Mouse (Mus musculus) lung, adult 10 weeks (tissue): Measurements from ENCODE around the gene Fbxl5. TPM values are rescaled to one million over a fixed set of nuclear protein-coding genes. Genes with fewer than 3 reads are reported as not detected.

ENCODE experiments used
- polyA plus RNA-seq: library from polyadenylated mRNA; stranded (reverse); fragments of 350-450 nt; fragmentation: Illumina TruSeq; extraction: RNeasy Lipid Tissue Mini Kit (QIAGEN cat#74804); gene quantifications from one replicate; pipeline ENCODE4 v1.2.3, GENCODE M21; 2014; ENCODE audit warnings: low read depth, low replicate concordance; ENCODE audit not compliant: insufficient read depth

Fbxl5 gene
- 47.8 TPM for polyA plus RNA-seq

GRCm38 (mm10) chr5:43821538-43821937, at the start of gene Fbxl5:
Gene Fbxl5, minus strand, starts transcription at chr5:43821638.

GRCm38 (mm10) chr5:43868253-43868652, 46.8 kb upstream of the Fbxl5 start, which contains the start of gene Cd38:
Gene Cd38, plus strand, starts transcription at chr5:43868553.

GRCm38 (mm10) chr5:43818695-43819094, 2.7 kb downstream of the Fbxl5 start, which contains the start of gene Bst1:
Gene Bst1, plus strand, starts transcription at chr5:43818885.

Other genes starting within 250 kb of the Fbxl5 start
- 4.8 TPM for gene Cc2d2a, start 159.3 kb downstream of the Fbxl5 start, polyA plus RNA-seq
- 18.8 TPM for gene Bst1, start 2.8 kb downstream of the Fbxl5 start, polyA plus RNA-seq
- gene Cd38, start 46.9 kb upstream of the Fbxl5 start, polyA plus RNA-seq = 17.7 TPM
- gene Gm7879, start 91.5 kb upstream of the Fbxl5 start, polyA plus RNA-seq = not detected
- 25.5 TPM for gene Fgfbp1, start 160.1 kb upstream of the Fbxl5 start, polyA plus RNA-seq